Mouse (Mus musculus): ENCODE data around the gene Wfdc21. TPM values are rescaled to one million over a fixed set of nuclear protein-coding genes. Genes with fewer than 3 reads are reported as not detected.

Gene Wfdc21
- polyA plus RNA-seq (2011; ENCODE audit: insufficient read depth, insufficient read length, low replicate concordance, missing spikeins) = 220 and 706 TPM in 2 replicates

DNA sequence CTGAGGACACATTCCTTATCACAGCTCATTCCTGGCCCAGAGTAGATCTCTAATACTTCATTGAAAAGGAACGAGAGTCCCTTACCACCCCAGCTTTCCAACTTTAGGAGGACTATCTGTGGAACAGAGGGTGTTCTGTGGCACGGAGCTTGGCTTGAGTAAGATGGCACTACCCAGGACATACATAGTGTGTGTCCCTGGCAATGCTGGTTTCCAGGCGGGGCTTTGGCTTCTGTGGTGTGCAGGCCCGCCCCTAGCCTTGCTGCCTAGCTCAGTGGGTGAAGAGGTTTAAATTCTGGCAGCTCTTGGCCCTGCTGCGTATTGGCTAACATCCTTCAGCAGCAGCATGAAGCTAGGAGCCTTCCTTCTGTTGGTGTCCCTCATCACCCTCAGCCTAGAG, at the start of gene Wfdc21:
Gene Wfdc21 (plus strand): TSS at position 260 of the 400 bp plus-strand sequence.
- H3K4me1 ChIP-seq (ENCODE audit: control insufficient read depth, insufficient read depth, low read length) = peaks cover 9% of the 10 kb centered on the region
- TF ChIP-seq POLR2A (IDR thresholded peaks at IDR 0.05; ENCODE audit: borderline replicate concordance, control insufficient read depth, low read depth, low read length) (no peak), CTCF (IDR thresholded peaks at IDR 0.05; ENCODE audit: control insufficient read depth, insufficient read depth, low read length) (no peak)
- 48% methylated on average over 5 of the region's 5 CpGs for WGBS
- H3K27ac ChIP-seq (ENCODE audit: control insufficient read depth, insufficient read depth, low read depth, low read length, poor library complexity) = peak within 1 kb of the TSS; percentile 83
- H3K4me3 ChIP-seq (replicated peaks; ENCODE audit: control insufficient read depth, low read depth, low read length) = peak within 1 kb of the TSS; percentile 74

DNA sequence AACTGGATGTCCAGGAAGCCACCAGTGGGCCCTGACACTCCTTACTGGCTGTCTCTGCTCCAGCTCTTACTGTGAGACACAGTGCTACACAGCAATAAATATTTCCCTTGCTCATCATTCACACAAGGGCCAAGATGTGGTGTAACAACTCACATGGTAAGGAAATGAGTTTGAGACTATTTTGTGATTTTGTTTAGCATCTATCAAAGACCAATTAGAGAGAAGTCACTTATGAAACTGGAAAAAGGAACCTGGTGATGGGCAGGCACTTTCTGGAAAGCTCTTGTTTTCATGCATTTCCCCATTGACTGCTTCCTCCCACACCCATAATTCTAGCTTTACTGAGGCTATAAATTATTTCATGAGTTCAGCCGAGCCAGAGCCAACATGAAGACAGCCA, 43.0 kb upstream of the Wfdc21 start, which contains the start of gene Wfdc17:
Gene Wfdc17 (plus strand): TSS at position 287 of the 400 bp plus-strand sequence.
- no peak within 1 kb of the TSS for H3K4me3 ChIP-seq (replicated peaks; ENCODE audit: control insufficient read depth, low read depth, low read length)
- TF ChIP-seq POLR2A (IDR thresholded peaks at IDR 0.05; ENCODE audit: borderline replicate concordance, control insufficient read depth, low read depth, low read length) = no peak
- no peak for TF ChIP-seq CTCF (IDR thresholded peaks at IDR 0.05; ENCODE audit: control insufficient read depth, insufficient read depth, low read length)
- no peaks in the 10 kb centered on the region for H3K4me1 ChIP-seq (ENCODE audit: control insufficient read depth, insufficient read depth, low read length)
- 3% methylated on average over 1 of the region's 1 CpGs for WGBS
- no peak within 1 kb of the TSS; the same call in 1 of the 2 replicates for H3K27ac ChIP-seq (ENCODE audit: control insufficient read depth, insufficient read depth, low read depth, low read length, poor library complexity)

DNA sequence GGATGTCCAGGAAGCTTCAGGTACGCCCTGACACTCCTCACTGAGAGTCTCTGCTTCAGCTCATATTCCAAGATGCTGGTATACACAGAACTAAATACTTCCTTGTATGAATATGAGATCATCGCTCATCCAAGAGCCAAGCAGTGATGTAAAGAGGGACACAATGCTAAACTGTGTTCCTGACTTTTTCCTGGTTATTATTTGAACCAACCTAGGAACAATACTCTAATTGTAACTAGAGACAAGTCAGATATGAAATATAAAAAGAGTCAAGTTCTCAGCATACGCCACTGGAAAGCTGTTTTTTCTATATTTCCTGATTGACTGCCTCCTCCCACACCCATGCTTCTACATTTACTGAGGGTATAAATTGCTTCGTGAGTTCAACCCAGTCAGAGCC, 38.0 kb upstream of the Wfdc21 start, which contains the start of gene Wfdc18:
Gene Wfdc18 (plus strand): TSS at position 301 of the 400 bp plus-strand sequence.
- no peak within 1 kb of the TSS for H3K27ac ChIP-seq (ENCODE audit: control insufficient read depth, insufficient read depth, low read depth, low read length, poor library complexity)
- no peaks in the 10 kb centered on the region for H3K4me1 ChIP-seq (ENCODE audit: control insufficient read depth, insufficient read depth, low read length)
- WGBS = 59% methylated on average over 4 of the region's 4 CpGs
- TF ChIP-seq POLR2A (IDR thresholded peaks at IDR 0.05; ENCODE audit: borderline replicate concordance, control insufficient read depth, low read depth, low read length) (no peak), CTCF (IDR thresholded peaks at IDR 0.05; ENCODE audit: control insufficient read depth, insufficient read depth, low read length) (no peak)
- H3K4me3 ChIP-seq (replicated peaks; ENCODE audit: control insufficient read depth, low read depth, low read length) = no peak within 1 kb of the TSS

DNA sequence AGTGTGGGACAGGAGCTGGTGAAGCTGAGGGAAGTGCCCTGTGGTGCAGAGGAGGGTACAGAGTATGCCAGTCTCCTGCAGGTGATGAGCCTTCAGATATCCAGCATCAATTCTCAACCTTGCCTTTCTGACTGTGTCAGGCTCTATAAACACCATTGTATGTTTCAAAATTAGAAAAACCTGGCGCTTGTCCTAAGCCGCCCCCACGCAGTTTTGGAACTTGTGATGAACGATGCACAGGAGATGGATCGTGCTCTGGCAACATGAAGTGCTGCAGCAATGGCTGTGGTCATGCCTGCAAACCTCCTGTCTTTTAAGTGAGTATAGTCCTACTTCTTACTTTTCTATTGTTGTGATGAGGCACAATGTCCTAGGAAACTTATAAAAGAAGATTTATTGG, 37.1 kb upstream of the Wfdc21 start:
- Histone ChIP-seq H3K27ac (ENCODE audit: control insufficient read depth, insufficient read depth, low read depth, low read length, poor library complexity) (no peak overlapping the region), H3K4me3 (replicated peaks; ENCODE audit: control insufficient read depth, low read depth, low read length) (no peak overlapping the region), H3K4me1 (ENCODE audit: control insufficient read depth, insufficient read depth, low read length) (no peaks in the 10 kb centered on the region; the same call in 1 of the 2 replicates)
- no peak for TF ChIP-seq POLR2A (IDR thresholded peaks at IDR 0.05; ENCODE audit: borderline replicate concordance, control insufficient read depth, low read depth, low read length)
- TF ChIP-seq CTCF (IDR thresholded peaks at IDR 0.05; ENCODE audit: control insufficient read depth, insufficient read depth, low read length) = no peak
- 86% methylated on average over 5 of the region's 5 CpGs for WGBS

DNA sequence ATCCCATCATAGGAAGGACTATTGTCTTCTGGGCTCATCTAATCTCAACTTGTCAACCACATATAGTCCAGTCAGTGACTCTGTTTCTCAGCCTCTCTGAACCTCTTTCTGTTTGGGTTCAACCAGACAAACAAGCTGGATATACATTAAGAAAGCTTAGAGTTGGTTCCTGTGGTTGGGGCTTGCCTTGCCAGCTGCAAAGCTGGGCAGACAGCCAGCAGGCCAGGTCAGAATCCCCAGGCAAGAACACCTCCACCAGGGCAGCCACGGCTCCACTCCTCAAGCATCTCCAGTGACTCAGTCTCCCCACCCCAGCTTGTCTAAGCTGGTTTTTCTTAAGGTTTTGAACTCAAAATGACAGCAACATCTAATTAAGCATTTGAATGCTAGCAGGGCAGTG, 34.1 kb upstream of the Wfdc21 start:
- Histone ChIP-seq H3K4me3 (replicated peaks; ENCODE audit: control insufficient read depth, low read depth, low read length) (no peak overlapping the region), H3K4me1 (ENCODE audit: control insufficient read depth, insufficient read depth, low read length) (peaks cover 1% of the 10 kb centered on the region; the same call in 1 of the 2 replicates), H3K27ac (ENCODE audit: control insufficient read depth, insufficient read depth, low read depth, low read length, poor library complexity) (no peak overlapping the region)
- WGBS = 8% methylated on average over 1 of the region's 1 CpGs
- TF ChIP-seq POLR2A (IDR thresholded peaks at IDR 0.05; ENCODE audit: borderline replicate concordance, control insufficient read depth, low read depth, low read length) = no peak
- TF ChIP-seq CTCF (IDR thresholded peaks at IDR 0.05; ENCODE audit: control insufficient read depth, insufficient read depth, low read length) = no peak

DNA sequence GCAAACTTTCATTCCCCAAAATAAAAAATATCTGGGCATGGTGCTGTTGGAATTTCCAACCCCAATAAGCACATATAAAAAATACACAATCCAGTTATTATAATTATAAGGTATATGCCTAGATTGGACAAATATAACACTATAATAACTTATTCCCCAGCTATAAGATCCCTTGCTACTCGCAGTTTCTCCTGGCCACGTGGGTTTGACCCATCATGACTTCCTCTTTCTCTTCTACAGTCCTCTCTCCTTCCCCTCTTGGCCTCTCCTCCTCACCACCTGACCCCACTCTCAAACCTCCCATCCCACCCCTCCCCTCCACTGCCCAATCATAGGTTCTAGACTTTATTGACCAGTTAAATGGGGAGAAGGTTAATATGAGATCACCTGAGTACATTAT, 32.8 kb upstream of the Wfdc21 start:
- WGBS = 5% methylated on average over 2 of the region's 2 CpGs
- Histone ChIP-seq H3K4me1 (ENCODE audit: control insufficient read depth, insufficient read depth, low read length) (peaks cover 1% of the 10 kb centered on the region; the same call in 1 of the 2 replicates), H3K4me3 (replicated peaks; ENCODE audit: control insufficient read depth, low read depth, low read length) (no peak overlapping the region), H3K27ac (ENCODE audit: control insufficient read depth, insufficient read depth, low read depth, low read length, poor library complexity) (no peak overlapping the region)
- TF ChIP-seq CTCF (IDR thresholded peaks at IDR 0.05; ENCODE audit: control insufficient read depth, insufficient read depth, low read length) (no peak), POLR2A (IDR thresholded peaks at IDR 0.05; ENCODE audit: borderline replicate concordance, control insufficient read depth, low read depth, low read length) (no peak)

DNA sequence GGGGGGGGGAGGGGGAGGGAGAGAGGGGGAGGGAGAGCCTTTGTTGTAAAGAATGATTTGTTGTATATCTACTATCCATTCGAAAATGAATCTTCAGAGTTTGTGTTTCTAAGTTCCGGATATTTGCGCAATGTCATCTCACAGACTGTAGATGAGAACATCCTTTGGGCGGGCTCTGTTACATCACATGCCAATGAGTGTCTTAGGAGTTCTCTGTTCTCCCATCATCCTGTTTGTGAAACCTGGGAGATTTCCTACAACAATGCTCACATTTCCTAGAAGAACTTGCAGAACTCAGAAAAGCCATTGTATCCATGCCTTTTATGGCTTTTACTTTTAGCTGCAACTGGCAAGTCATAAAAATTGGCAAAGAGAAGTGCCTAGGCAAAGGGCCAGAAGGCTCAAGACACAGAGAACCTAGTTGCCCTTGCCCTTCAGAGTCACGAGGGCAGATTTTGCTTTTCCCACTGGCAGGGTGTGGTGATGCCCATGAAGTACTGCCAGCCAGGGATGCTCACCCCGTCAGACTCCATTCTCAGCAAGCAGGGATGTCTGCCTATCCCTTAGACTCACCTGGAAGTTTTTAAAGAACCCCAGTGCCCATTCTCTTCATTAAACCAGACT, 29.6 kb upstream of the Wfdc21 start:
- WGBS = 44% methylated on average over 6 of the region's 6 CpGs
- Histone ChIP-seq H3K27ac (ENCODE audit: control insufficient read depth, insufficient read depth, low read depth, low read length, poor library complexity) (no peak overlapping the region), H3K4me1 (ENCODE audit: control insufficient read depth, insufficient read depth, low read length) (peaks cover 1% of the 10 kb centered on the region; the same call in 1 of the 2 replicates), H3K4me3 (replicated peaks; ENCODE audit: control insufficient read depth, low read depth, low read length) (no peak overlapping the region)
- TF ChIP-seq CTCF (IDR thresholded peaks at IDR 0.05; ENCODE audit: control insufficient read depth, insufficient read depth, low read length) = no peak
- no peak for TF ChIP-seq POLR2A (IDR thresholded peaks at IDR 0.05; ENCODE audit: borderline replicate concordance, control insufficient read depth, low read depth, low read length)

DNA sequence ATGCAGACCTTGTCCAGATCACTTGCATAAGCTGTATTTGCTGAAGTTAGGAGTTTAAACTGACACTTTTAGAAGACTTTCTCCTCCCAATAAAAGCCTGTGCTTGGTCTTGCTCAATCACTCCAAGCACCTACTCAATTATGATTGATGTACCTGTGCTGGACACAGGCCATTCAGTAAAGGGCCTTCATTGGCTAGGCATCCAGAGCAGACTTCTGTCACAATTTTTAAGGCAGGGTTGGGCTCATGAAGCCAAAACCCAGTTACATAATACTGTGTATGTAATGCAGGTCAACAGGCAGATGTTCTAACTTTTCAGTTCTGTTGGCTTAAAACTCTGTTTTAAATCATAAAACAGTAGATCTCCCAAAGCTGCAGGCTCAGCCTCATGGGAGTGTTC, 26.0 kb upstream of the Wfdc21 start:
- Histone ChIP-seq H3K27ac (ENCODE audit: control insufficient read depth, insufficient read depth, low read depth, low read length, poor library complexity) (no peak overlapping the region), H3K4me3 (replicated peaks; ENCODE audit: control insufficient read depth, low read depth, low read length) (no peak overlapping the region)
- TF ChIP-seq CTCF (IDR thresholded peaks at IDR 0.05; ENCODE audit: control insufficient read depth, insufficient read depth, low read length) = no peak
- no peak for TF ChIP-seq POLR2A (IDR thresholded peaks at IDR 0.05; ENCODE audit: borderline replicate concordance, control insufficient read depth, low read depth, low read length)

More for the DNA sequence above, 26.0 kb upstream of the Wfdc21 start:
- peaks cover 1% of the 10 kb centered on the region; the same call in 1 of the 2 replicates for H3K4me1 ChIP-seq (ENCODE audit: control insufficient read depth, insufficient read depth, low read length)

Data from bone marrow, adult 2 months (tissue).